8 mouse cellular contexts compared by ENCODE assay signal in the genomic region with DNA sequence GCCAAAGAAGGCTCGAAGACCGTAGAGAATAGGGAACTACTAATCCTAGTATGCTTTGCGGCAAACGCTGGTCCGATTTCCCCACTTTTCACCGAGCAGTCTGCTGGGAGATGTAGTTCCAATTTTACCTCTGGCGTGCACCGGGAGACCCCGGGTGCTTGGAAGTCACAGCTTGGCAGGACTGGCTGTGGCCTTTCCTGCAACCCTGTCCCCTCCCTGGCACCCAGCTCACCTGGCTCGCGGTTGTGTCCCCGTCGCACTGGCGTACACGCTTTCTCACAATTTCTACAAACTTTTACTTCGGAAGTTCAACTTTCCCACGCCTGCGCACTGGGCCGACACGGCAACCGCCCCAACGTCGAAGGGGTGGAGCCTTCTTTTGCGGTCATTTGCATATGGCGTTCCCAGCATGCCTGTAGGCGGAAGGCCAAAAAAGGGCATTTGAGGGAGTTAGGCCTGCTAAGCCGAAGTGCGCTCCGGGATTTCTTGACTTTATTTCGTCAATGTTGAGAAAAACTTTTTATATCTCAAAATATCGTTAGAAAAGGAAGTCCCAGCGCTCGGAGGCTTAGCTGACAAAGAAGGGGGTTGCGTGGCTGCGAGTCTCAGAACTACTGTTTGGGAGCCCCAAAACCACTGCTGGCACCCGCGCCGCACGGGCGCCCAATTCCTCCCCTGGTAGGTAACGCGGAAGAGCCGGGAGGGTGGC. TPM values are rescaled to one million over a fixed set of nuclear protein-coding genes. Genes with fewer than 3 reads are reported as not detected.
DNase-seq lines count a peak whose midpoint lies in the region; ATAC-seq and TF ChIP-seq lines count a peak whose summit lies in the region.

Irf3 (plus strand) TSS at position 418 of the 709 bp plus-strand sequence.

- peak; percentile 96 for ATAC-seq in forebrain, postnatal 0 days
- ATAC-seq in lung, embryonic 15.5 days (ENCODE audit: borderline replicate concordance, extremely low read depth, low FRiP score, low TSS enrichment) = peak; percentile 92

- TF ChIP-seq POLR2A in MEL (IDR thresholded peaks at IDR 0.05; ENCODE audit: control insufficient read depth in 1 of 2, insufficient read depth in 1 of 2, low read depth in 1 of 2, low read length in 2 of 2, poor library complexity in 1 of 2) = peak; percentile 75 to 89; a peak in 3 of 4 replicates
- TF ChIP-seq POLR2A in cerebellum, adult 2 months (IDR thresholded peaks at IDR 0.05; ENCODE audit: borderline replicate concordance, insufficient read depth, low read length) = peak; percentile 87; the same call in 1 of the 2 replicates

- under 1% methylated on average over 43 of the region's 43 CpGs for WGBS in cerebellum, adult 2 months
- WGBS in forebrain, postnatal 0 days = under 1% methylated on average over 43 of the region's 43 CpGs
- under 1% methylated on average over 43 of the region's 43 CpGs for WGBS in lung, embryonic 15.5 days

- H3K27ac ChIP-seq in MEL (ENCODE audit: control insufficient read depth, low read depth, low read length) = peak within 1 kb of the TSS; percentile 98
- peak within 1 kb of the TSS; percentile 57; the same call in 1 of the 2 replicates for H3K27ac ChIP-seq in cerebellum, adult 2 months (ENCODE audit: insufficient read depth, low read length)
- peak within 1 kb of the TSS; percentile 80 for H3K27ac ChIP-seq in forebrain, postnatal 0 days (ENCODE audit: low read depth, low read length)
- peak within 1 kb of the TSS; percentile 88 for H3K27ac ChIP-seq in lung, embryonic 15.5 days

- peak; percentile 99 for DNase-seq in MEL (ENCODE audit: low read depth, low spot score)
- peak; percentile 96 to 97 for DNase-seq in cerebellum, adult 2 months
- DNase-seq in forebrain, postnatal 0 days = peak; percentile 99
- peak; percentile 97 for DNase-seq in heart, postnatal 4 days
- peak; percentile 94 to 95 for DNase-seq in layer of hippocampus, adult 8-10 months (ENCODE audit: low spot score in 2 of 2)
- peak; percentile 92 for DNase-seq in ovary, adult 18-20 months (ENCODE audit: low spot score)
- peak; percentile 99 for DNase-seq in thymus, postnatal 0 days (ENCODE audit: low spot score)

- peak in 1 of 2 experiments; percentile 5; a peak in 1 of 4 replicates for TF ChIP-seq EP300 in MEL (IDR thresholded peaks at IDR 0.05; ENCODE audit: low read depth in 1 of 2, low read length in 2 of 2)

- no peaks in the 10 kb centered on the region for H3K4me1 ChIP-seq in MEL (ENCODE audit: control insufficient read depth in 1 of 2, insufficient read depth in 2 of 2, low read length in 2 of 2)
- H3K4me1 ChIP-seq in cerebellum, adult 2 months (ENCODE audit: control insufficient read depth, insufficient read depth, low read length) = peaks cover 10% of the 10 kb centered on the region
- H3K4me1 ChIP-seq in forebrain, postnatal 0 days (ENCODE audit: insufficient read depth) = peaks cover 4% of the 10 kb centered on the region; the same call in 1 of the 2 replicates
- peaks cover 33% of the 10 kb centered on the region for H3K4me1 ChIP-seq in lung, embryonic 15.5 days

- H3K27me3 ChIP-seq in MEL (ENCODE audit: control insufficient read depth in 1 of 2, insufficient read depth in 2 of 2, low read length in 2 of 2) = no peaks in the 10 kb centered on the region
- no peaks in the 10 kb centered on the region for H3K27me3 ChIP-seq in cerebellum, adult 2 months (ENCODE audit: control insufficient read depth, insufficient read depth, low read length)
- no peaks in the 10 kb centered on the region for H3K27me3 ChIP-seq in forebrain, postnatal 0 days (ENCODE audit: insufficient read depth, low read length)
- H3K27me3 ChIP-seq in lung, embryonic 15.5 days = no peaks in the 10 kb centered on the region

- H3K9me3 ChIP-seq in MEL (replicated peaks; ENCODE audit: insufficient read depth, low read length) = no peaks in the 10 kb centered on the region
- no peaks in the 10 kb centered on the region for H3K9me3 ChIP-seq in forebrain, postnatal 0 days (ENCODE audit: low read length)
- no peaks in the 10 kb centered on the region for H3K9me3 ChIP-seq in lung, embryonic 15.5 days

- H3K79me2 ChIP-seq in MEL (ENCODE audit: control insufficient read depth, insufficient read depth, low read length, poor library complexity) = peaks cover 22% of the 10 kb centered on the region

- peak within 1 kb of the TSS; percentile 88 for H3K4me2 ChIP-seq in forebrain, postnatal 0 days (ENCODE audit: low read depth)
- peak within 1 kb of the TSS; percentile 92 for H3K4me2 ChIP-seq in lung, embryonic 15.5 days

- peak within 1 kb of the TSS; percentile 64 to 79 for H3K4me3 ChIP-seq in MEL (ENCODE audit: control insufficient read depth in 1 of 2, insufficient read depth in 1 of 2, low read depth in 2 of 2, low read length in 2 of 2)
- peak within 1 kb of the TSS; percentile 54 for H3K4me3 ChIP-seq in cerebellum, adult 2 months (replicated peaks; ENCODE audit: insufficient read depth, low read depth, low read length)
- peak within 1 kb of the TSS; percentile 53 for H3K4me3 ChIP-seq in forebrain, postnatal 0 days (ENCODE audit: low read depth, low read length)
- peak within 1 kb of the TSS; percentile 66 for H3K4me3 ChIP-seq in lung, embryonic 15.5 days

- TF ChIP-seq RAD21 in MEL (IDR thresholded peaks at IDR 0.05; ENCODE audit: low read depth, low read length) = no peak

- H3K9ac ChIP-seq in MEL (ENCODE audit: control insufficient read depth, low read depth, low read length, poor library complexity, severe bottlenecking) = peak within 1 kb of the TSS; percentile 91
- peak within 1 kb of the TSS; percentile 62 for H3K9ac ChIP-seq in forebrain, postnatal 0 days
- H3K9ac ChIP-seq in lung, embryonic 15.5 days = peak within 1 kb of the TSS; percentile 72

- no peak for TF ChIP-seq CTCF in MEL (IDR thresholded peaks at IDR 0.05 in 2 of 3, conservative IDR thresholded peaks at IDR 0.05 in 1 of 3; ENCODE audit: control insufficient read depth in 1 of 3, insufficient read depth in 1 of 3, low read depth in 2 of 3, low read length in 3 of 3, poor library complexity in 1 of 3, severe bottlenecking in 1 of 3)
- no peak for TF ChIP-seq CTCF in cerebellum, adult 2 months (IDR thresholded peaks at IDR 0.05; ENCODE audit: borderline replicate concordance, insufficient read depth, low read depth, low read length)
- no peak for TF ChIP-seq CTCF in forebrain, postnatal 0 days (IDR thresholded peaks at IDR 0.05; ENCODE audit: low read depth)

- peaks cover 0 to 9% of the 10 kb centered on the region in 2 experiments; a peak in 1 of 4 replicates for H3K36me3 ChIP-seq in MEL (ENCODE audit: control insufficient read depth in 1 of 2, insufficient read depth in 2 of 2, low read length in 2 of 2)
- H3K36me3 ChIP-seq in forebrain, postnatal 0 days (ENCODE audit: insufficient read depth) = peaks cover 23% of the 10 kb centered on the region
- peaks cover 63% of the 10 kb centered on the region for H3K36me3 ChIP-seq in lung, embryonic 15.5 days

TF ChIP-seq in MEL, 35 proteins besides CTCF, POLR2A, EP300 and RAD21 (continues in another document):
- TF ChIP-seq MAFK (IDR thresholded peaks at IDR 0.05; ENCODE audit: borderline replicate concordance, low read depth, low read length) = no peak
- no peak for TF ChIP-seq ZKSCAN1 (IDR thresholded peaks at IDR 0.05; ENCODE audit: low read depth, low read length)
- TF ChIP-seq MXI1 (IDR thresholded peaks at IDR 0.05; ENCODE audit: low read depth, low read length) = peak; percentile 87
- peak; percentile 86; the same call in 1 of the 2 replicates for TF ChIP-seq POLR2AphosphoS2 (IDR thresholded peaks at IDR 0.05; ENCODE audit: low read length)
- TF ChIP-seq POLR2AphosphoS5 (IDR thresholded peaks at IDR 0.05; ENCODE audit: borderline replicate concordance, low read depth, low read length) = no peak
- no peak for TF ChIP-seq GATA1 (IDR thresholded peaks at IDR 0.05; ENCODE audit: low read depth, low read length)
- TF ChIP-seq BHLHE40 (IDR thresholded peaks at IDR 0.05; ENCODE audit: borderline replicate concordance, low read depth, low read length) = peak; percentile 46; the same call in 1 of the 2 replicates
- peak; percentile 80 for TF ChIP-seq ZMIZ1 (IDR thresholded peaks at IDR 0.05; ENCODE audit: low read depth, low read length)
- peak; percentile 45; the same call in 1 of the 2 replicates for TF ChIP-seq TCF12 (IDR thresholded peaks at IDR 0.05; ENCODE audit: low read depth, low read length)
- TF ChIP-seq JUND (IDR thresholded peaks at IDR 0.05; ENCODE audit: low read depth, low read length) = no peak
- TF ChIP-seq GABPA (IDR thresholded peaks at IDR 0.05; ENCODE audit: low read depth, low read length) = no peak
- no peak for TF ChIP-seq CHD2 (IDR thresholded peaks at IDR 0.05; ENCODE audit: low read length)
- peak; percentile 62 for TF ChIP-seq ETS1 (IDR thresholded peaks at IDR 0.05; ENCODE audit: low read depth, low read length)
- TF ChIP-seq SMC3 (IDR thresholded peaks at IDR 0.05; ENCODE audit: low read depth, low read length) = no peak
- peak; percentile 88 for TF ChIP-seq KAT2A (conservative IDR thresholded peaks at IDR 0.05; ENCODE audit: low read depth, low read length)
- TF ChIP-seq NELFE (IDR thresholded peaks at IDR 0.05; ENCODE audit: low read depth, low read length) = peak; percentile 76
- TF ChIP-seq UBTF (IDR thresholded peaks at IDR 0.05; ENCODE audit: borderline replicate concordance, insufficient read depth, low read depth, low read length) = peak; percentile 92; the same call in 1 of the 2 replicates
- TF ChIP-seq ZC3H11A (IDR thresholded peaks at IDR 0.05; ENCODE audit: low read depth, low read length) = no peak
- no peak for TF ChIP-seq ZNF384 (IDR thresholded peaks at IDR 0.05; ENCODE audit: low read depth, low read length)
- peak; percentile 93 for TF ChIP-seq MYB (IDR thresholded peaks at IDR 0.05; ENCODE audit: low read depth, low read length)
- TF ChIP-seq USF1 (IDR thresholded peaks at IDR 0.05; ENCODE audit: low read depth, low read length) = no peak
- TF ChIP-seq MAZ (IDR thresholded peaks at IDR 0.05; ENCODE audit: low read depth, low read length) = no peak; the same call in 1 of the 2 replicates
- TF ChIP-seq TBP (IDR thresholded peaks at IDR 0.05; ENCODE audit: low read depth, low read length) = peak; percentile 91

RNA-seq across cellular contexts. Expression of gene Irf3, which starts in this region (rescaled TPM):
- 78.6 and 83.4 TPM in 2 replicates for total RNA-seq in MEL (2012; rRNA removed)
- polyA plus RNA-seq in MEL (2012; ENCODE audit: insufficient read depth in 1 of 2, insufficient read length in 2 of 2, low read depth in 1 of 2, low replicate concordance in 2 of 2, missing spikeins in 1 of 2) = 10 to 100 TPM in 1 of 2 experiments, not detected in 1; 82.1 TPM
- polyA plus RNA-seq in cerebellum, adult 2 months (2012; rRNA removed) = 126 and 130 TPM in 2 replicates
- total RNA-seq in forebrain, postnatal 0 days (2014; rRNA removed) = 39.3 and 39.7 TPM in 2 replicates
- polyA plus RNA-seq in forebrain, postnatal 0 days (2015; fragmentation: Nextera tagmentation; extraction: Ambion mirVana) = 23.1 and 24.0 TPM in 2 replicates
- total RNA-seq in heart, postnatal 4 days (2021) = 10 to 100 TPM; 42.0 to 43.0 TPM
- total RNA-seq in layer of hippocampus, adult 8-10 months (2022) = 10 to 100 TPM; 42.1 to 52.0 (median 45.0) TPM
- polyA plus RNA-seq in lung, embryonic 15.5 days (2015; fragmentation: Nextera tagmentation; extraction: Ambion mirVana) = 88.1 and 92.6 TPM in 2 replicates
- polyA plus RNA-seq in thymus, postnatal 0 days (2015; fragmentation: Nextera tagmentation; extraction: Ambion mirVana) = 138 and 145 TPM in 2 replicates

Comparison
In these comparisons a context has a peak if more than half of its experiments do, and no peak if none do; other contexts are left out.
1. Peak in every context shown above with its lines: DNase-seq, ATAC-seq, H3K4me3 ChIP-seq and H3K27ac ChIP-seq.